Mouse (Mus musculus) midbrain, postnatal 0 days (tissue): ENCODE measurements at regions not wholly inside any gene's neighbourhood (a gene's known extent, or its start where the extent isn't known, plus 50 kb on each side); places are given as distances from the start of the nearest gene placed in this dataset.

Experiments
- ATAC-seq: fragments of 200-750 bp; cut with Nextera tagmentation; 2 replicates; pipeline ENCODE4 v1.8.0; 2017; ENCODE audit warnings: moderate number of reproducible peaks, mild to moderate bottlenecking, moderate TSS enrichment, moderate library complexity; ENCODE audit not compliant: low FRiP score
- DNase-seq: peaks from one replicate; pipeline ENCODE4 v3.0.0-alpha.2; 2015; ENCODE audit warnings: low spot score
- H3K27ac ChIP-seq: fragments of 300-500 bp; sonication (generic); 2 replicates; pipeline ENCODE4 v1.5.1; 2014; ENCODE audit warnings: low read depth, mild to moderate bottlenecking, low read length, mixed read lengths
- H3K27me3 ChIP-seq: fragments of 300-500 bp; sonication (generic); 2 replicates; pipeline ENCODE4 v1.6.1; 2014; ENCODE audit warnings: low read length, control low read depth, mixed read lengths; ENCODE audit not compliant: insufficient read depth
- H3K36me3 ChIP-seq: fragments of 300-500 bp; sonication (generic); 2 replicates; pipeline ENCODE4 v1.6.1; 2014; ENCODE audit warnings: low read length, control low read depth, mixed read lengths; ENCODE audit not compliant: insufficient read depth
- H3K4me1 ChIP-seq: fragments of 300-500 bp; sonication (generic); 2 replicates; pipeline ENCODE4 v1.6.1; 2014; ENCODE audit warnings: mild to moderate bottlenecking, control low read depth, antibody characterized with exemption, low read length, mixed read lengths; ENCODE audit not compliant: insufficient read depth
- H3K4me2 ChIP-seq: fragments of 300-500 bp; sonication (generic); 2 replicates; pipeline ENCODE4 v1.6.1; 2014; ENCODE audit warnings: low read depth, mild to moderate bottlenecking, low read length, mixed read lengths; ENCODE audit not compliant: poor library complexity, severe bottlenecking
- H3K4me3 ChIP-seq: fragments of 300-500 bp; sonication (generic); 2 replicates; pipeline ENCODE4 v1.5.1; 2014; ENCODE audit warnings: low read depth, mild to moderate bottlenecking, low read length, moderate library complexity
- H3K9ac ChIP-seq: fragments of 300-500 bp; sonication (generic); replicated peaks from 2 replicates; pipeline ENCODE4 v1.6.1; 2014; ENCODE audit warnings: mild to moderate bottlenecking, low read length, moderate library complexity, mixed read lengths; ENCODE audit not compliant: poor library complexity, severe bottlenecking
- H3K9me3 ChIP-seq: fragments of 300-500 bp; sonication (generic); 2 replicates; pipeline ENCODE4 v1.6.1; 2016; ENCODE audit warnings: low read length, control low read depth
- CTCF ChIP-seq: IDR thresholded peaks from 2 replicates; pipeline ENCODE4 v1.5.1; 2016; ENCODE audit warnings: antibody characterized with exemption, mild to moderate bottlenecking
- WGBS: fragments of 180-500 bp; shearing (Covaris S2); extraction: QIAGEN DNeasy Blood & Tissue Kit; methylation state at CpG from one replicate; pipeline ENCODE4 v1.1.7; 2014; 5-methylcytosine and 5-hydroxymethylcytosine counted together

DNA sequence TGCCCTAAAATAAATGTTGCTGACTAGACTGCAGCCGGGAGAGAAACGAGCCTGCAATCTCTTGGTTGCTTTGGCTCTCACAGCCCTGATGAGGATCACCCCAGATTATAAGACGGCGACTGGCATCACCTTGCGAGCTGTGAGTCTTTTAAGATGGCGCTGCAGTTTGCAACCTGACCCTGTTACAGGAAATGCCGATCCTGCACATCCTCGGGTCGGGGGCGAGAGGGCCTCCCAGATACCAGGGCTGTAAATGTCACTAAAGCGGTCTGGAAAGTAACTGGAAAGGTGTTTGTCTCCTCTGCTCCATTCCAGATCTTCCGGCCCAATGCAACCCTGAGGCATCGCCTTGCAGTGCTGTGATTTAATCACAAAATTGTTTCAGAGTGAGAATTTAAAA is 53.4 kb downstream of the Cartpt start:
- 64% methylated on average over 13 of the region's 13 CpGs for WGBS

DNA sequence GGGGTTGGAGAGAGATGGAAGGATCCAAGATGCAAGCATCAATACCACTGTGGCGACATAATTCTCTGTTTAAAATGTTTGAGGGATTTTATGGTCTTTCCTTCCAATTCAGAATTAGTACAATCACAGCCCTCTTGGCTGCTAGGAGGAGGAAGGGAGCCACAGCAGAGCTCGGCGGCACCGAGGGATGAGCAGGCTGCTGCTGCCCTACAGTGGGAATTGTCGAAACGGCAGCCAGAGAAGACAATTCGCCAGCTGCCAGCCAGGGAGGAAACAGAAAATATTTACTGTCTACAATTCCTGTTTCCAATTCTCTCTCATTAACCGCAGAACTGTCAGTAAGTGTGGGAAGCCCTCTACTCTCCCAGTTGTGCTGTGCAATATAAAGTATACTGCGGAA is 58.3 kb downstream of the Cartpt start:
- Histone ChIP-seq H3K4me1 (no peaks in the 10 kb centered on the region), H3K27me3 (no peaks in the 10 kb centered on the region), H3K9me3 (no peaks in the 10 kb centered on the region), H3K4me2 (no peak overlapping the region), H3K9ac (no peak overlapping the region), H3K27ac (no peak overlapping the region), H3K4me3 (no peak overlapping the region), H3K36me3 (no peaks in the 10 kb centered on the region)
- DNase-seq (peak; percentile 80), ATAC-seq (peak; percentile 74)
- 27% methylated on average over 9 of the region's 9 CpGs for WGBS
- TF ChIP-seq CTCF = peak; percentile 91

More for the DNA sequence above, 53.4 kb downstream of the Cartpt start:
- Histone ChIP-seq H3K27me3 (no peaks in the 10 kb centered on the region), H3K4me2 (no peak overlapping the region), H3K4me1 (no peaks in the 10 kb centered on the region), H3K27ac (no peak overlapping the region), H3K9ac (no peak overlapping the region), H3K4me3 (no peak overlapping the region), H3K36me3 (no peaks in the 10 kb centered on the region), H3K9me3 (no peaks in the 10 kb centered on the region)
- ATAC-seq (no peak), DNase-seq (no peak)
- no peak for TF ChIP-seq CTCF

DNA sequence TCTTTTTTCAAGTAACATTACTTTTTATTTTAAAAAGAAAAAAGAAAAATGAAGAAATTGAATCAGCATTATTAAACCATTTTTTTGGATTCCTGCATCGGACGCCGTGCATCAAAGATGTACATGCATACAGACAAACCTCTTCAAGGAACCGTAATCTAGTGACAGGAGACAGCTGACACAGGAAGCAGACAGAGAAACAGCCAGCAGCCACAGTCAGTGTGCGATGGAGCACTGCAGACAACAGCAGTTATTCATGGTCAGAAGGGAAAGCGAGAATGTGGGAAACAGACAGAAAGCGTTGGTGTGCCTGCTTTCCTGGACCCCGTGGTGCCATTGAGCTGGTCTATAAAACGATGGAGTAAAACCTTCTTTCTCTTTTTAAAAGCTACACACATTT is 61.4 kb downstream of the Cartpt start:
- H3K4me1 ChIP-seq = no peaks in the 10 kb centered on the region; the same call in 1 of the 2 replicates
- ATAC-seq (no peak), DNase-seq (no peak)
- H3K9me3 ChIP-seq = no peaks in the 10 kb centered on the region
- no peak overlapping the region for H3K27ac ChIP-seq
- no peak overlapping the region for H3K4me2 ChIP-seq
- TF ChIP-seq CTCF = no peak
- H3K27me3 ChIP-seq = no peaks in the 10 kb centered on the region
- H3K36me3 ChIP-seq = no peaks in the 10 kb centered on the region
- H3K4me3 ChIP-seq = no peak overlapping the region
- no peak overlapping the region for H3K9ac ChIP-seq
- WGBS = 58% methylated on average over 9 of the region's 9 CpGs

DNA sequence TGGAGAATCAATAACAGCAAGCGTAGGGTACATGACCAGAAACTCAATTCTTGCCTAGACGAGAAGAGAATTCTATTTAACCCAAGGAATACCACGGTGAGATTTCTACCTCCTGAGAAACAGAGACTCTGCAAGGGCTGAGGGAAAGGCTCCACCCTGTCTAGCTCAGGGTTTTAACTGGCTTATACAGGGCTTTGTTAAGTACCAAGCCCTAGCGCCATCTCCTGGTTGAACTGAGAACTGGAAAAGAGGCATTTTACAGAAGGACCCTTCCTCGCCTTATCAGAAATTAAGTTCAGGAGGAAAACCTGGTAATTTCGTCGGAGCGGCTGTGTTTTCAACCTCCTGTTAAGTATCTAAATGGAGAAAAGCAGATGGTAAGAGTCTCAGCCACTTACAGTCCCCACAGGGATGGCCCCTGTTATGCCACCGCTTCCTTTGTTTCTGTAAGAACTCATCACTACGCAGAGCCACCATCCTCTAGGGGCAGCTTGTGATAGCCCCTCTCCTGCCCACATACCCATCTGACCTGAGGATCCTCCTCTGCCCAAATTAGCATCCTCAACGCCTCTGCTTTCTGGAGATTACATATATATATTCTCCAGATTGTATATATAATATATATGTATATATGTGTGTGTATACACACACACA is 63.0 kb downstream of the Cartpt start:
- no peaks in the 10 kb centered on the region; the same call in 1 of the 2 replicates for H3K4me1 ChIP-seq
- peak overlapping the region; percentile 16 for H3K4me2 ChIP-seq
- peak; percentile 95 for DNase-seq
- ATAC-seq = peak; percentile 85
- peaks cover 4% of the 10 kb centered on the region; the same call in 1 of the 2 replicates for H3K9me3 ChIP-seq
- no peak overlapping the region for H3K9ac ChIP-seq
- 20% methylated on average over 11 of the region's 11 CpGs for WGBS
- no peaks in the 10 kb centered on the region for H3K36me3 ChIP-seq
- TF ChIP-seq CTCF = peak; percentile 94
- 0 out of 2 replicates have a peak overlapping the region, but pooled peaks have one; percentile 4 for H3K27ac ChIP-seq
- H3K4me3 ChIP-seq = no peak overlapping the region
- H3K27me3 ChIP-seq = no peaks in the 10 kb centered on the region

DNA sequence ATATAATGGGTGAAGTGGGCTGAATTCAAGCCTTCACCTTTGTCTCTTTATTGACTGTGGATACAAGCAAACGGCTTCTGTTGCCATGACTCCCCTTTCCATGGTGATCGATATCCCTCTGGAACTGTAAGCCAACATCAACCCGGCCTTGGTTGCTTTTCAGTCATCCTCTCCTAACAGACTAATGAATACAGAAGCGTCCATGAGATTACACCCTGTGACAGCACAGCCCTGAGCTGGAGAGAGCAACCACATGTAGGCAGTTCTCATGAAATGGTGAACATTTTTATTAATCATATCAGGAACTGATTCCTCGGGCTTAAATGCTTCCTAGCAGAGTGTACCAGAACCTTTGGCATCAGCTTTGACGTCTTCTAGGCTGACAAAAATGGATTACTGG is 63.7 kb downstream of the Cartpt start:
- DNase-seq (peak; percentile 22), ATAC-seq (peak; percentile 48; the same call in 1 of the 2 replicates)
- 0 out of 2 replicates have a peak overlapping the region, but pooled peaks have one; percentile 4 for H3K27ac ChIP-seq
- no peak for TF ChIP-seq CTCF
- H3K4me2 ChIP-seq = peak overlapping the region; percentile 16
- H3K4me1 ChIP-seq = no peaks in the 10 kb centered on the region; the same call in 1 of the 2 replicates
- WGBS = 28% methylated on average over 6 of the region's 6 CpGs
- H3K27me3 ChIP-seq = no peaks in the 10 kb centered on the region
- peaks cover 4% of the 10 kb centered on the region; the same call in 1 of the 2 replicates for H3K9me3 ChIP-seq
- no peak overlapping the region for H3K4me3 ChIP-seq
- 0 out of 2 replicates have a peak overlapping the region, but pooled peaks have one; percentile 13 for H3K9ac ChIP-seq
- no peaks in the 10 kb centered on the region for H3K36me3 ChIP-seq

DNA sequence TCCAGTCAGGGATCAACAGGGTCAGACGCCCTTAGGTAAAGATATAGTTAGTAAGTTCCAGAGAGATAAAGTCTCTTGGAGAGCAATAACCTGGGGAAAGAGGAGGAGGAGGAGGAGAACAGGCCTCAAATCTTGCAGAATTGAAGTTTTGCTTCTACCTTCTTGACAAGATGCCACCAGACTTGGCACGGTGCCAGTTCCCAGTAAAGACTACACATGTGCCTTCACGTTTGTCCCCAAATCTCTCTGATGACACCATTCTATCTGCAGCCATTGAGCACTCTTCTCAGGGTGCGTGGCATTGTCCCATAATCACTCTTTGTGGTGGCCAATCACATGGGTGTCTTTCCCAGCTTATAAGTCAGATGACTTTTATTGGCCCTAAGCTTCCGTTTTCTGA is 64.3 kb downstream of the Cartpt start:
- H3K27me3 ChIP-seq = no peaks in the 10 kb centered on the region
- DNase-seq (no peak), ATAC-seq (no peak)
- TF ChIP-seq CTCF = no peak
- H3K4me2 ChIP-seq = no peak overlapping the region
- H3K9me3 ChIP-seq = peaks cover 4% of the 10 kb centered on the region; the same call in 1 of the 2 replicates
- WGBS = 82% methylated on average over 5 of the region's 5 CpGs
- no peak overlapping the region for H3K9ac ChIP-seq
- no peaks in the 10 kb centered on the region for H3K36me3 ChIP-seq
- H3K4me1 ChIP-seq = no peaks in the 10 kb centered on the region; the same call in 1 of the 2 replicates
- no peak overlapping the region for H3K4me3 ChIP-seq
- no peak overlapping the region for H3K27ac ChIP-seq
